8 mouse cellular contexts compared by ENCODE assay signal in the genomic region with DNA sequence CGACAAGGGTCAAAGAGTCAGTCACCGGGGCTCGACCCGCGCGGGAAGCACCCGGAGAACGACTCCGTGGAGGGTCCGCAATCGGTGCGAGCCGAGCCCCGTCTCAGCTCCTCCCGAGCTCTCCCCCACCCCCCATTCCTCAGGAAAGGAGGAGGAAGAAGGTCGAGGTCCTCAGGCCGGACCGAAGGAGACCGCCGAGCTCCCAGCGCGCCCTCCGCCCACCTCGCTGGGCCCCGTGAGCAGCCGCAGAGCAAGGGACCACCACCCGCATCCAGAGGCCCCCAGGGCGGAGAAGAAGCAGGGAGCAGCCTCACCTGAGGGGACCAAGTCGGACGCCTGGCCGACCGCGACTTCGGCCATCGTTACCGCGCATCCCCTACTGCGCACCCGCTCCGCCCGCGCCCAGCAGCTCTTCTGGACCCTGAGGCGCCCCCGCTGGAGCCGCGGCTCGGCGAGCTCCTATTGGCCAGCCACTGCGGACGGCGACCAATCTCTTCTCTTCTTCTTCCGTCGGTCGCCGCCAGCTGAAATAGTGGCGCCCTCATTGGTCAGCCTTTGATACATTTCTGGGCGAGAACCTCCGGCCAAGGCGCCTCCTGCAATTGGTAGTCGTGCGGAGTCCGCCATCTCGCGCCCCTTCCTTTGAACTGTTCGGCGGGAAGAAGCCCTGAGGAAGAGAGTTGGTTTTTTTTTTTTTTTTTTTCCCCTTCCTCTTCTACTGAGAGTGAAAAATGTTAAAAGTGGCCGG. TPM values are rescaled to one million over a fixed set of nuclear protein-coding genes. Genes with fewer than 3 reads are reported as not detected.
A peak's percentile ranks its signal among the peaks of the same experiment; 100 is the strongest.
DNase-seq lines count a peak whose midpoint lies in the region; ATAC-seq and TF ChIP-seq lines count a peak whose summit lies in the region.

A gene (minus strand): TSS at position 402 of the 748 bp plus-strand sequence.

- peak; percentile 44 for TF ChIP-seq CTCF in lung, postnatal 0 days (IDR thresholded peaks at IDR 0.05)

- peak; percentile 100 for DNase-seq in MN1 (ENCODE audit: low spot score)
- DNase-seq in cerebellum, adult 9-10 months, result peak; percentile 97
- DNase-seq in hindbrain, embryonic 10.5 days (ENCODE audit: low spot score), result peak; percentile 98
- peak; percentile 99 for DNase-seq in layer of hippocampus, adult 9-11 months
- peak; percentile 99 for DNase-seq in lung, postnatal 0 days (ENCODE audit: low spot score)
- peak; percentile 87 for DNase-seq in ovary, postnatal 14 days (ENCODE audit: low spot score)
- peak; percentile 94 for DNase-seq in thymus, postnatal 14 days

- TF ChIP-seq EP300 in lung, postnatal 0 days (IDR thresholded peaks at IDR 0.05), result no peak; the same call in 1 of the 2 replicates

- peak; percentile 100 for ATAC-seq in frontal cortex, adult (ENCODE audit: low TSS enrichment)
- peak; percentile 100 for ATAC-seq in lung, postnatal 0 days

- no peaks in the 10 kb centered on the region for H3K9me3 ChIP-seq in hindbrain, embryonic 10.5 days
- H3K9me3 ChIP-seq in lung, postnatal 0 days (ENCODE audit: low read length), result no peaks in the 10 kb centered on the region

- H3K4me1 ChIP-seq in hindbrain, embryonic 10.5 days (replicated peaks), result peaks cover 16% of the 10 kb centered on the region
- no peaks in the 10 kb centered on the region for H3K4me1 ChIP-seq in lung, postnatal 0 days (ENCODE audit: insufficient read depth, low read depth, low read length)

- WGBS in hindbrain, embryonic 10.5 days, result under 1% methylated on average over 67 of the region's 67 CpGs
- WGBS in lung, postnatal 0 days, result under 1% methylated on average over 48 of the region's 67 CpGs

- H3K27me3 ChIP-seq in hindbrain, embryonic 10.5 days (ENCODE audit: insufficient read depth, poor library complexity, severe bottlenecking), result no peaks in the 10 kb centered on the region
- no peaks in the 10 kb centered on the region for H3K27me3 ChIP-seq in lung, postnatal 0 days (replicated peaks; ENCODE audit: insufficient read depth, low read length)

- H3K9ac ChIP-seq in lung, postnatal 0 days (replicated peaks; ENCODE audit: low read depth), result peak within 1 kb of the TSS; percentile 69

- peaks cover 20% of the 10 kb centered on the region for H3K36me3 ChIP-seq in hindbrain, embryonic 10.5 days
- H3K36me3 ChIP-seq in lung, postnatal 0 days (ENCODE audit: insufficient read depth, low read length), result no peaks in the 10 kb centered on the region

- H3K4me2 ChIP-seq in lung, postnatal 0 days (replicated peaks; ENCODE audit: low read depth, low read length), result peak within 1 kb of the TSS; percentile 74

- H3K4me3 ChIP-seq in hindbrain, embryonic 10.5 days, result peak within 1 kb of the TSS; percentile 91
- H3K4me3 ChIP-seq in lung, postnatal 0 days (ENCODE audit: low read depth, low read length), result peak within 1 kb of the TSS; percentile 95

- peak within 1 kb of the TSS; percentile 98 for H3K27ac ChIP-seq in hindbrain, embryonic 10.5 days
- peak within 1 kb of the TSS; percentile 84 for H3K27ac ChIP-seq in lung, postnatal 0 days (ENCODE audit: low read length)

RNA-seq across cellular contexts. Expression of the gene that starts here (rescaled TPM):
- polyA plus RNA-seq in hindbrain, embryonic 10.5 days (2016; fragmentation: Nextera tagmentation; extraction: Ambion mirVana), result 77.6 and 100.0 TPM in 2 replicates
- 10.5 and 13.4 TPM in 2 replicates for polyA plus RNA-seq in lung, postnatal 0 days (2015; fragmentation: Nextera tagmentation; extraction: Ambion mirVana)

Comparison
In these comparisons a context has a peak if more than half of its experiments do, and no peak if none do; other contexts are left out.
1. Peak in every context shown above with its lines: DNase-seq, ATAC-seq, H3K4me3 ChIP-seq and H3K27ac ChIP-seq.